Mouse (Mus musculus) heart, embryonic 15.5 days (tissue): Measurements from ENCODE around the gene B3gat2. TPM values are rescaled to one million over a fixed set of nuclear protein-coding genes. Genes with fewer than 3 reads are reported as not detected.

Experiments
- ATAC-seq: fragments of 200-750 bp; cut with Nextera tagmentation; replicated peaks from 2 replicates; pipeline ENCODE4 v1.8.0; 2017; ENCODE audit warnings: low read depth, moderate TSS enrichment; ENCODE audit not compliant: insufficient number of reproducible peaks, insufficient read depth, low FRiP score
- H3K27ac ChIP-seq: fragments of 300-500 bp; sonication (generic); 2 replicates; pipeline ENCODE4 v1.5.1; 2015; ENCODE audit warnings: mild to moderate bottlenecking, inconsistent platforms
- H3K27me3 ChIP-seq: fragments of 300-500 bp; sonication (generic); 2 replicates; pipeline ENCODE4 v1.6.1; 2015; ENCODE audit warnings: inconsistent platforms
- H3K36me3 ChIP-seq: fragments of 300-500 bp; sonication (generic); 2 replicates; pipeline ENCODE4 v1.6.1; 2015; ENCODE audit warnings: mild to moderate bottlenecking, inconsistent platforms
- H3K4me1 ChIP-seq: fragments of 300-500 bp; sonication (generic); replicated peaks from 2 replicates; pipeline ENCODE4 v1.6.1; 2015; ENCODE audit warnings: inconsistent platforms
- H3K4me2 ChIP-seq: fragments of 300-500 bp; sonication (generic); 2 replicates; pipeline ENCODE4 v1.6.1; 2015; ENCODE audit warnings: inconsistent platforms, mild to moderate bottlenecking, moderate library complexity
- H3K4me3 ChIP-seq: fragments of 300-500 bp; sonication (generic); 2 replicates; pipeline ENCODE4 v1.5.1; 2015; ENCODE audit warnings: mild to moderate bottlenecking, inconsistent platforms
- H3K9ac ChIP-seq: fragments of 300-500 bp; sonication (generic); 2 replicates; pipeline ENCODE4 v1.6.1; 2015; ENCODE audit warnings: mild to moderate bottlenecking, inconsistent platforms
- H3K9me3 ChIP-seq: fragments of 300-500 bp; sonication (generic); replicated peaks from 2 replicates; pipeline ENCODE4 v1.6.1; 2016; ENCODE audit warnings: inconsistent platforms
- WGBS: fragments of 180-500 bp; shearing (Covaris S2); methylation state at CpG from one replicate; pipeline ENCODE4 v1.1.7; 2015; ENCODE audit warnings: mixed read lengths; 5-methylcytosine and 5-hydroxymethylcytosine counted together
- polyA plus RNA-seq: library from polyadenylated mRNA; unstranded; fragments of >200 nt; fragmentation: Nextera tagmentation; extraction: Ambion mirVana; gene quantifications from 2 replicates; pipeline ENCODE4 v1.2.1, GENCODE M21; 2015

The B3gat2 gene
- polyA plus RNA-seq, 1 experiment from 2014 or later, result 0.29 TPM

- H3K36me3 ChIP-seq, result peaks cover 18% of the 10 kb centered on the region; the same call in 1 of the 2 replicates
- H3K4me1 ChIP-seq, result no peaks in the 10 kb centered on the region
- no peak for ATAC-seq
- no peaks in the 10 kb centered on the region for H3K27me3 ChIP-seq
- H3K9ac ChIP-seq, result no peak overlapping the region
- no peak overlapping the region for H3K27ac ChIP-seq
- H3K4me2 ChIP-seq, result no peak overlapping the region
- H3K9me3 ChIP-seq, result no peaks in the 10 kb centered on the region
- no peak overlapping the region for H3K4me3 ChIP-seq
Measured at GRCm38 (mm10) chr1:23840924-23841323, 79.4 kb downstream of the B3gat2 start.

GRCm38 (mm10) chr1:23842629-23843028, 81.1 kb downstream of the B3gat2 start:
- Histone ChIP-seq H3K27ac (no peak overlapping the region), H3K27me3 (no peaks in the 10 kb centered on the region), H3K4me1 (no peaks in the 10 kb centered on the region), H3K4me2 (no peak overlapping the region), H3K9ac (no peak overlapping the region), H3K9me3 (no peaks in the 10 kb centered on the region), H3K4me3 (no peak overlapping the region), H3K36me3 (peaks cover 23% of the 10 kb centered on the region; the same call in 1 of the 2 replicates)
- no peak for ATAC-seq
- WGBS, result 77% methylated on average over 3 of the region's 3 CpGs

GRCm38 (mm10) chr1:23843790-23844189, 82.2 kb downstream of the B3gat2 start:
- ATAC-seq, result no peak

GRCm38 (mm10) chr1:23845007-23845406, 83.5 kb downstream of the B3gat2 start:
- H3K4me2 ChIP-seq, result no peak overlapping the region
- no peak for ATAC-seq
- H3K4me3 ChIP-seq, result no peak overlapping the region
- H3K27me3 ChIP-seq, result no peaks in the 10 kb centered on the region
- H3K9ac ChIP-seq, result no peak overlapping the region
- H3K9me3 ChIP-seq, result no peaks in the 10 kb centered on the region
- no peak overlapping the region for H3K27ac ChIP-seq
- H3K36me3 ChIP-seq, result peaks cover 33% of the 10 kb centered on the region
- WGBS, result 93% methylated on average over 10 of the region's 10 CpGs
- no peaks in the 10 kb centered on the region for H3K4me1 ChIP-seq

More at GRCm38 (mm10) chr1:23843790-23844189, 82.2 kb downstream of the B3gat2 start:
- H3K9ac ChIP-seq, result no peak overlapping the region
- H3K36me3 ChIP-seq, result peaks cover 33% of the 10 kb centered on the region
- H3K9me3 ChIP-seq, result no peaks in the 10 kb centered on the region
- H3K4me2 ChIP-seq, result no peak overlapping the region
- 75% methylated on average over 7 of the region's 7 CpGs for WGBS
- no peaks in the 10 kb centered on the region for H3K4me1 ChIP-seq
- no peak overlapping the region for H3K4me3 ChIP-seq
- H3K27me3 ChIP-seq, result no peaks in the 10 kb centered on the region
- no peak overlapping the region for H3K27ac ChIP-seq

GRCm38 (mm10) chr1:23846044-23846680, 84.6 kb downstream of the B3gat2 start:
- no peak for ATAC-seq
- H3K27ac ChIP-seq, result no peak overlapping the region
- peaks cover 42% of the 10 kb centered on the region for H3K36me3 ChIP-seq
- H3K9ac ChIP-seq, result no peak overlapping the region
- no peaks in the 10 kb centered on the region for H3K4me1 ChIP-seq
- WGBS, result 74% methylated on average over 10 of the region's 10 CpGs
- no peak overlapping the region for H3K4me2 ChIP-seq
- H3K9me3 ChIP-seq, result no peaks in the 10 kb centered on the region
- H3K27me3 ChIP-seq, result no peaks in the 10 kb centered on the region
- no peak overlapping the region for H3K4me3 ChIP-seq

- H3K4me1 ChIP-seq, result no peaks in the 10 kb centered on the region
- no peak overlapping the region for H3K4me2 ChIP-seq
- WGBS, result 80% methylated on average over 3 of the region's 3 CpGs
- no peak overlapping the region for H3K4me3 ChIP-seq
- no peaks in the 10 kb centered on the region for H3K27me3 ChIP-seq
- H3K9ac ChIP-seq, result no peak overlapping the region
- H3K27ac ChIP-seq, result no peak overlapping the region
- peaks cover 40% of the 10 kb centered on the region for H3K36me3 ChIP-seq
- no peaks in the 10 kb centered on the region for H3K9me3 ChIP-seq
- ATAC-seq, result no peak
Measured at GRCm38 (mm10) chr1:23855623-23856022, 94.1 kb downstream of the B3gat2 start.

GRCm38 (mm10) chr1:23860944-23861343, 99.4 kb downstream of the B3gat2 start:
- no peak for ATAC-seq
- Histone ChIP-seq H3K9ac (no peak overlapping the region), H3K4me3 (no peak overlapping the region), H3K27me3 (no peaks in the 10 kb centered on the region), H3K4me2 (no peak overlapping the region), H3K27ac (no peak overlapping the region), H3K9me3 (no peaks in the 10 kb centered on the region), H3K4me1 (no peaks in the 10 kb centered on the region), H3K36me3 (peaks cover 25% of the 10 kb centered on the region)
- WGBS, result 89% methylated on average over 2 of the region's 2 CpGs

GRCm38 (mm10) chr1:23865566-23865965, 104.0 kb downstream of the B3gat2 start:
- no peaks in the 10 kb centered on the region for H3K27me3 ChIP-seq
- H3K4me3 ChIP-seq, result no peak overlapping the region
- H3K9me3 ChIP-seq, result no peaks in the 10 kb centered on the region
- 86% methylated on average over 7 of the region's 7 CpGs for WGBS
- ATAC-seq, result no peak
- H3K27ac ChIP-seq, result no peak overlapping the region
- H3K4me1 ChIP-seq, result no peaks in the 10 kb centered on the region
- H3K36me3 ChIP-seq, result peaks cover 2% of the 10 kb centered on the region; the same call in 1 of the 2 replicates
- no peak overlapping the region for H3K4me2 ChIP-seq
- no peak overlapping the region for H3K9ac ChIP-seq

GRCm38 (mm10) chr1:23867350-23867862, 105.9 kb downstream of the B3gat2 start:
- H3K9me3 ChIP-seq, result no peaks in the 10 kb centered on the region

GRCm38 (mm10) chr1:23872194-23872593, 110.6 kb downstream of the B3gat2 start:
- Histone ChIP-seq H3K9me3 (no peaks in the 10 kb centered on the region), H3K27ac (no peak overlapping the region), H3K4me2 (no peak overlapping the region), H3K27me3 (no peaks in the 10 kb centered on the region), H3K4me1 (no peaks in the 10 kb centered on the region), H3K9ac (no peak overlapping the region), H3K4me3 (no peak overlapping the region), H3K36me3 (peaks cover 11% of the 10 kb centered on the region)
- 94% methylated on average over 1 of the region's 1 CpGs for WGBS
- ATAC-seq, result no peak

More at GRCm38 (mm10) chr1:23867350-23867862, 105.9 kb downstream of the B3gat2 start:
- no peaks in the 10 kb centered on the region for H3K4me1 ChIP-seq
- no peak overlapping the region for H3K4me2 ChIP-seq
- H3K9ac ChIP-seq, result no peak overlapping the region
- H3K36me3 ChIP-seq, result no peaks in the 10 kb centered on the region; the same call in 1 of the 2 replicates
- no peak overlapping the region for H3K27ac ChIP-seq
- no peak overlapping the region for H3K4me3 ChIP-seq
- no peak for ATAC-seq
- no peaks in the 10 kb centered on the region for H3K27me3 ChIP-seq
- WGBS, result 61% methylated on average over 2 of the region's 2 CpGs

- Histone ChIP-seq H3K4me3 (no peak overlapping the region), H3K4me2 (no peak overlapping the region), H3K9ac (no peak overlapping the region), H3K27me3 (no peaks in the 10 kb centered on the region), H3K27ac (no peak overlapping the region), H3K9me3 (no peaks in the 10 kb centered on the region), H3K4me1 (no peaks in the 10 kb centered on the region), H3K36me3 (no peaks in the 10 kb centered on the region)
- WGBS, result 94% methylated on average over 1 of the region's 1 CpGs
- no peak for ATAC-seq
Measured at GRCm38 (mm10) chr1:23882681-23883080, 121.1 kb downstream of the B3gat2 start.

GRCm38 (mm10) chr1:23884087-23884668, 122.6 kb downstream of the B3gat2 start:
- Histone ChIP-seq H3K27me3 (no peaks in the 10 kb centered on the region), H3K27ac (no peak overlapping the region), H3K9ac (no peak overlapping the region), H3K4me1 (no peaks in the 10 kb centered on the region), H3K4me2 (no peak overlapping the region), H3K4me3 (no peak overlapping the region), H3K36me3 (no peaks in the 10 kb centered on the region), H3K9me3 (no peaks in the 10 kb centered on the region)
- WGBS, result 76% methylated on average over 2 of the region's 2 CpGs
- no peak for ATAC-seq
